Mouse (Mus musculus) B cell, adult 2 months (primary cell): ENCODE measurements around the gene Pelp1.
"Not testable (repeated sequence)": the region's sequence is repeated elsewhere in the genome, so short reads cannot be mapped to it uniquely, and the experiment has no call there.

ENCODE experiments used
- DNase-seq, 2 experiments: peaks; one replicate each; pipeline ENCODE4 v3.0.0; 2022

Pelp1 gene

GRCm38 (mm10) chr11:70419486-70419885 lies 9.7 kb upstream of the Pelp1 start:
- no peak for DNase-seq

DNA sequence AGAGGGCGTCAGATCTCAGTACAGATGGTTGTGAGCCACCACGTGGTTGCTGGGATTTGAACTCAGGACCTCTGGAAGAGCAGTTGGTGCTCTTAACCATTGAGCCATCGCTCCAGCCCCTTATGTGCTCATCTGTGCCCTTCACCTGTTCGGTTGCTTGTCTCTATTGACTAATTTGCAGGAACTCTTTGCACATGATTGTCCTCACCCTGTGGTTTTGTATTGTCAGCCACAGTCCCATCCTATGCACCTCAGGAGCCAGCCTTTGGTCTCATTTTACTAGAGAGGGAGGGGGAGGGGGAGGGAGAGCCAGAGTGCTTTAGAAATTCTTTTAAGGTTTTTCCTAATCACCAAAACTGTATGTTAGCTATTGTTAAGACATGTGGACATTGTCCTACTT lies 8.4 kb upstream of the Pelp1 start:
- no peak for DNase-seq

DNA sequence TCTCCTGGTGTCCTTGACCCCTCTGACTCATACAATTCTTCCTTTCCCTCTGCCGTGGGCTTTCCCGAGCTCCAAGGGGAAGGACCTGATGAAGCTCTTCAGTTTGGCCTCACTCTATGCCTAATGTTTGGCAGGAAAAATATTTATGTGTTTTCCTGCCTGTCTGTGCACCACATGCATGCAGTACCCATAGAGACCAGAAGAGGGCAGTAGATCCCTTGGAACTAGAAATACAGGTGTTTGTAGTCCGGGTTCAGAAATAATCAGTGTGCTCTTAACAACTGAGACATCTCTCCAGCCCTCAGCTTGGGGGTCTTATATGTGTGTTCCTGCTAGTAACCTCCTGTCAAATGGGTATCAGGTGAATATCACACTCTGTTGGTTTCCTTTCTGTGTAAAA lies 4.1 kb upstream of the Pelp1 start:
- peak; percentile 88 to 89 for DNase-seq

- DNase-seq: peak in 1 of 2 experiments; percentile 8
Observed at GRCm38 (mm10) chr11:70412591-70412990, 2.8 kb upstream of the Pelp1 start.

DNA sequence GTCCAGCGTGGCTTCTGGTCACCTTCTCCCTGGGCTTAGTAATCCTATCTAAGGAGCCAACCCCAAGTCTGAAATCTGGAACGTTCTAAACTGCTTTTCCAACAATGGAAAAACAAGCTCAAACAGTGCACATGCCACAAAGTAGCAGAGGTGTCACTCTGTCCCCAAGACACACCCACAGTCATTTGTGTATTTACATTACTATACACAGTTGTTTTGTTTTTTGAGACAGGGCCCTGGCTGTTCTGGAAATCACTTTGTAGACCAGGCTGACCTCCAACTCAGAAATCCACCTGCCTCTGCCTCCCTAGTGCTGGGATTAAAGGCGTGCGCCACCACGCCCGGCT lies 439 bp upstream of the Pelp1 start:
- no peak for DNase-seq

DNA sequence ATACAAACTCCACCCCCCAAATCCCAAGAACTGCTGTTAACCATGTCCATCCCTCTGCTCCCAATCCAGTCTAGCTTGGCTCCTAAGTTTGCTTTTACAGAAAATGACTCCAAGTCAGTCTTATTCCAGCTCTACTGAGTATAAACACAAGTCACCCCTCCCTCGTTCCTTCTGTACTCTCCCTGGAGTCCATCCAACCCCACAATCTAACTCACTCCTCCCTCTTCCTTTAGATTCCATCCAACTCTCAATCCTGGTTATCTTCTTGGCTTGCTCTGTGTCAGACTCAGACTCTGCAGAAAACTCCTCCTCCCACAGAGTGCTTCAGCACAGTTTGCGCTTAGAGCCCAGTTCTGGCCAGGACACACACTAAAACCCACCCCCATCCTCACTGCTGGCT lies 6.2 kb downstream of the Pelp1 start:
- no peak for DNase-seq

GRCm38 (mm10) chr11:70389421-70389820 lies 20.4 kb downstream of the Pelp1 start:
- no peak for DNase-seq

DNA sequence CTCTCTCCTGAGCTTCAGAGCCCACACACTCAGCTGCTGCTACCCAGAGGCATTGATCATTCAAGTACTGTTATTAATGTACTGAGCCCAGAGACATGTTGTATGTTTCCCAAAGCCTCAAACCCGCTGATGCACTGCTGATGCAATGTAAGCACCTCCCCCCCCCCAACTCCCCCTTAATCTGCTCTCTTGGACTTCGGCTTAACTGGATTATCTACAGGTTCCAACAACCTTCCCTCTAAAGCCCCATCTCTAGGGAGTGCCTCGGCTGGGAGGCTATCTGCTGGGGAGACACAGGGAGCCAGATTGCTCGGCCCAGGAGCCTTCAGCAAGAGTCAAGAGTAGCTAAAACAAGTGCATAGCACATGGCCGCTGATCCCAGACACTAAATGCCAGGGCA lies 22.4 kb downstream of the Pelp1 start:
- DNase-seq: no peak

GRCm38 (mm10) chr11:70384136-70384535 lies 25.7 kb downstream of the Pelp1 start:
- DNase-seq: no peak

- no peak for DNase-seq
Observed at GRCm38 (mm10) chr11:70381330-70381729, 28.5 kb downstream of the Pelp1 start.

- DNase-seq: no peak
Observed at GRCm38 (mm10) chr11:70380478-70381005, 29.3 kb downstream of the Pelp1 start.

DNA sequence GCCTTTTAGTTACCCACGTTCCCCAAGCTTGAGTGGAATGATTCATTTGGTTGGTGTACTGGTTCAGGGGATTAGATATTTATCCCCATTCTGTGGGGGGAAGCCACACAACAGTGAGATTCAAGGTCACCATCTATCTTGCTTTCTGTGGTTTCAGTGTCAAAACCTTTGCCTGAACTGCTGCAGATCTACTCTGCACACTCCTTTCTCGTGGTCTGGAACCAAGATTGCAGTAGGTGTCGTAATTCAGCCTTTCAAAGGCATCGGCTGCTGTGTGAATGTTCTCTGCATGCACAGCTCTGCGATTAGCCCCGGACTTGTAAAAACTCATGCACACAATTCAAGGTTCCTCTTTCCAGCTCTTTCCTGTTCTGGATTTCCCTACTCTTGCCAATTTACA lies 33.8 kb downstream of the Pelp1 start:
- no peak for DNase-seq

- DNase-seq: peak; percentile 26 to 30
Observed at GRCm38 (mm10) chr11:70374302-70374701, 35.5 kb downstream of the Pelp1 start.

DNA sequence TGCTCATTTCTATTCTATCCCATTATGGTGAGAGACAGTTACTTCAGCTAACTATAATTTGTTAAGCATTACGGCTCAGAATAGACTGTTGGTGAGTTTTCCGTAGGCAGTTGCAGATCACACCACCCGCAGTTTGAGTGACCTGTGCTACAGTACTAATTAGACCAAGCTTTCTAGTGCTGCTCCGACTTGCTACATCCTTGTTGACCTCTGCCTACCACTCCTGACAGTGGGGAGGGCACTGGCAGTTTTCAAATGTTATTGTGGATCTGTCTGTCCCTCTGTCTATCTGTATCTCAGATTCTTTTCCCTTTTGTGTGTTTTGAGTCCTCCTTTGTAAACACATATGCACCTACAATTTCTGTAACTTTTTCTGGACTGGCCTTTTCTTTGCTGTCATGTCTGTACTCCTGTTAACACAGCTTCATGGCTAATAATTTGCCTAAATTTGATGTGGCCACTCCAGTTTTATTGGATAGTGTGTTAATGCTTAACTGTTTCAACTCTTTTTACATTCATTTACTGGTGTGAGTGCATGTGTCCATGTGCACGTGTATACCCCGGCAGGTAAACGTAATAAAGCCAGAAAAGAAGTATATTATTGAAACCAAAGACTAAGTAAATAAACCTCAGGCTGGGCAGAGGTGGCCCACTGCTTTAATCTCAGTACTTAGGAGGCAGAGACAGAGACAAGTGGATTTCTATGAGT lies 36.8 kb downstream of the Pelp1 start:
- DNase-seq: no peak

DNA sequence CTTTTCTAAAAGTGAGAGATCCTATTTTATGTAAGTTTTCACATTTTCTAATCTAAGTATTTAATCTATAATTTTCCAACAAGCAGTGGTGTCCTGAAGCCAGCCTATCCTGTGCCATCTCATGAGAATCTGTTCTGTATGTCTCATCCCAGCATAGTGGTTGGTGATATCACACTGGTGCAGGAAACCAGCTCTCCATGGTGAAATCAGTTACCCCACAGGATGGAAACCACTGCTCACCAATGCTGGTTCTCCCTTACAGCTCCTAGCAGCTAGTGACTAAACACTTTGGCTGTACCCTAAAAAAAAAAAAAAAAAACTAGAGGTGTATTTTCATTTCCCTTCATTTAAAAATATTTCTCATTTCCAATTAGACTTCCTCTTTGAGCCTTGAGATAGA lies 37.4 kb downstream of the Pelp1 start:
- DNase-seq: no peak

DNA sequence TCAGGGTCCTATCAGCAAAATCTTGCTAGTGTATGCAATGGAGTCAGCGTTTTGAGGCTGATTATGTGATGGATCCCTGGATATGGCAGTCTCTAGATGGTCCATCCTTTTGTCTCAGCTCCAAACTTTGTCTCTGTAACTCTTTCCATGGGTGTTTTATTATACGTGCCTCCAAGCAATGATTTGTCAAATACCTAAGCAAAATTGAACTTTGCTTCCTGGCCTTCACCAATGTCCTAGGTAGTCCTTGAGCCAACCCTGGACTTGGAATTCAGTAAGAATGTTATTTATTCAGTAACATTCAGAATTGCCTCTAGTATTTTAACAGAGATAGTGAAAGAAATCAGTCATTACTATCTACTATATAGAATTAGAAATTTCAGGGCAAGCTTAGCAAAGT lies 41.2 kb downstream of the Pelp1 start:
- DNase-seq: not testable (repeated sequence)

DNA sequence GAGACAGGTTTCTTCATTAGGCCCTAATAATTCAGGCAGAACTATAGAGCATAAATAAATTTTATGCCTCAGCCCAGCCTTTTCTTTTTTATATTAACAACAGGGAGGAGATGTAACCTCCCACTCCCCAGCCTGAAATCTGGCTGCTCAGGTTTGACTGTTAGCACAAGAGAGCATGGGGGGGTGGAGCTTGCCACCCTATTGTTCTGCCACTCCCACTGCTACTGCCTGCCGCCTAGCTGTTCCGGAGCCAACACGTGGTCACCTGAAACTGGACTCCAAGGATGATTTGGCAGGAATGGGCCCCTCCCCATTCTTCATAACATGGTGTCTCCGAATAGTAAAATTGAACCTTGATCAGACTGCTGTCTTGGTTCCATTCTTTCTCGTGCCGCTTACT lies 42.1 kb downstream of the Pelp1 start:
- DNase-seq: not testable (repeated sequence)

DNA sequence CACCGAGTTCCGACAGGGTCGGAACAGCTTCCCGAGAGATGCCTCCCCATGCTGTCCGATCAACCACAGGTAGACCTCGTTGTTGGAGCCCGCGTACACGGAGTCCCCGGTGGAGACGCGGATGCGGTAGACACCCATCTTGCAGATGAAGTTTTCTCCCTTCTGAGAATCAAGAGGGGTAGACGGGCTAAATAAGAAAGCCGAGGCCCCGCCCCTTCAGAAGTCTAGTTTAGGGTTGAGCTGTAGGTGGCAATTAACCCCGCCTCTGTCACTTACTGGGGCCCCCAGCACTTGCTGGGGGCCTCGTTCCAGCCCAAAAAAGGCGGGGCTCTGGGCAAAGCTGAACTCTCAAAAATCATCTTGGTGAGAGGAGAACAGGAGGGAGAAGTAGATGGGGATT lies 58.0 kb downstream of the Pelp1 start, which contains the start of gene Alox15:
Gene Alox15, minus strand, starts transcription at position 164 of the 400 bp plus-strand sequence.
- DNase-seq: peak; percentile 12 to 13

GRCm38 (mm10) chr11:70348630-70349029 lies 61.2 kb downstream of the Pelp1 start:
- no peak for DNase-seq

- no peak for DNase-seq
Observed at GRCm38 (mm10) chr11:70347861-70348260, 62.0 kb downstream of the Pelp1 start.

GRCm38 (mm10) chr11:70345546-70345945 lies 64.3 kb downstream of the Pelp1 start:
- DNase-seq: no peak

DNA sequence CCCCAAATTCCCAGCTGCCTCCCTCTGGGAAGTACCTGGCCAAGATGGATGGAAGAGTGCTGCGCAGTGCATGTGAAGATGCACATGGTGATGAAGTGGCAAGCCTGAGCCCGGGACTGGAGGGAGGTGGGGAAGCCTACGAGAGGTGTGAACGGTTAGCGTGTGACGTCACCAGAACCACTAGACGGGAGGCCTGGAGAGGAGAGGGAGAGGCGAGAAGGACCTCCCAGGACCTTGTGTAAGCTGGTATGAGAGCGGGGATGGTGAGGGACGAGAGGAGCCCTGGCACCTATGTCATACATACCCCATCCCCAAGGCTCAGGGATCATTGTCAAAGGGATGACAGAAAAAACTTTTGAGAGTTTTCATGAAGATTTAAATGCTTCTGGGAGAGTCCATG lies 64.8 kb downstream of the Pelp1 start:
- no peak for DNase-seq
